Mouse (Mus musculus): Measurements from ENCODE around the gene Mettl3.
"Not testable (repeated sequence)": the region's sequence is repeated elsewhere in the genome, so short reads cannot be mapped to it uniquely, and the experiment has no call there.

Gene Mettl3

GRCm38 (mm10) chr14:52304644-52305271, at the start of gene Mettl3:
Gene Mettl3, minus strand, starts transcription at chr14:52305128.
- DNase-seq = peak; percentile 95

GRCm38 (mm10) chr14:52339512-52339852, 34.6 kb upstream of the Mettl3 start:
- no peak for DNase-seq

GRCm38 (mm10) chr14:52338751-52339511, 34.0 kb upstream of the Mettl3 start:
- DNase-seq = peak; percentile 76

GRCm38 (mm10) chr14:52332171-52332570, 27.2 kb upstream of the Mettl3 start:
- no peak for DNase-seq

GRCm38 (mm10) chr14:52331069-52331750, 26.3 kb upstream of the Mettl3 start:
- no peak for DNase-seq

- no peak for DNase-seq
These were observed 23.2 kb upstream of the Mettl3 start, which contains the start of gene Sall2 for GRCm38 (mm10) chr14:52327910-52328812. Gene Sall2, minus strand, starts transcription at chr14:52328762.

- DNase-seq = no peak
These were observed 22.5 kb upstream of the Mettl3 start for GRCm38 (mm10) chr14:52327375-52327901.

GRCm38 (mm10) chr14:52325890-52326289, 21.0 kb upstream of the Mettl3 start:
- no peak for DNase-seq

- peak; percentile 47 for DNase-seq
These were observed 14.4 kb upstream of the Mettl3 start for GRCm38 (mm10) chr14:52319361-52319760.

GRCm38 (mm10) chr14:52316441-52317225, 11.7 kb upstream of the Mettl3 start:
- DNase-seq = peak; percentile 58

GRCm38 (mm10) chr14:52315792-52316440, 11.0 kb upstream of the Mettl3 start:
- DNase-seq = peak; percentile 88

GRCm38 (mm10) chr14:52315283-52315780, 10.4 kb upstream of the Mettl3 start:
- no peak for DNase-seq

GRCm38 (mm10) chr14:52314808-52315150, 9.9 kb upstream of the Mettl3 start:
- no peak for DNase-seq

- DNase-seq = no peak
These were observed 9.2 kb upstream of the Mettl3 start for GRCm38 (mm10) chr14:52313931-52314807.

- DNase-seq = no peak
These were observed 6.0 kb upstream of the Mettl3 start for GRCm38 (mm10) chr14:52310906-52311305.

- not testable (repeated sequence) for DNase-seq
These were observed 5.4 kb upstream of the Mettl3 start for GRCm38 (mm10) chr14:52310343-52310742.

- DNase-seq = no peak
These were observed 1.2 kb upstream of the Mettl3 start for GRCm38 (mm10) chr14:52306100-52306499.

GRCm38 (mm10) chr14:52303517-52303916, 1.4 kb downstream of the Mettl3 start:
- not testable (repeated sequence) for DNase-seq

- no peak for DNase-seq
These were observed 9.2 kb downstream of the Mettl3 start for GRCm38 (mm10) chr14:52295558-52296264.
